Mouse (Mus musculus) urinary bladder, adult 18-20 months (tissue): Measurements from ENCODE around the gene Dpy19l2.
"Not testable (repeated sequence)": the region's sequence is repeated elsewhere in the genome, so short reads cannot be mapped to it uniquely, and the experiment has no call there.

Source experiments
- DNase-seq, 2 experiments: peaks; one replicate each; pipeline ENCODE4 v3.0.0; 2022; ENCODE audit warnings: low spot score in 2 of 2, mixed read lengths in 2 of 2

Dpy19l2 gene

DNA sequence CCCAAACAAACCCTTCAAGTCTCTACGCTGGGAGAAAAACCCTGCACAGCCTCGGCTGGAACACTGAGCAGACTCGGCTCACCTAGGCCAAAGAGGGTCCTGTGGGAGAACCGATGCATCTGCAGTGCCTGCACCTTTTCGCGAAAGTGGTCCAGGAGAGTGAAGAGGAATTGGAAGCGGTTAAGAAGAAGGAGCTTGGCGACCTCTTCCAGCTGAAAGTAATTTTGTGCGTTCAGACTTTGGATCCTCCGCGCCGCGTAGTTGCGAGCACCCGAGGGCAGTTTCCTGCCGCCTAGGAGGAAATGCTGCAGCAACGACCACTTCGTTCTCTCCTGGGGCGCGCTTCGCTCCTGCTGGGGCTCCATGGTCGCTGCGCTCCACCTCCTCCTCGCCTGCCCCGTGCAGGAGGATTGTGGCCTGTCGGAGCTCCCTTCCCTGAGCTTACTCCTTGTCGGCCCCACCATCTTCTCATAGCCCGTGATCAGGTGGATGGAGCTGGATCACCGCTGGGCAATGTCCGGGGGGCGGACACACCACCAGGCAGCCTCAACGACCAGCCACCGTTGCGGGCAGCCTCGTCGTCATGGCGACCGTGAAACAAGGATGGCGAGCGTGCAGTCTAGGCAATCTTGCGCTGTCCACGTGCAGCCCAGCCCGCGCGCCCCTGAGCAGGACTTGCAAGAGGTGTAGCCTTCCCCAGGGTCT is at the start of gene Dpy19l2:
Dpy19l2 (minus strand) TSS at position 594 of the 705 bp plus-strand sequence.
- DNase-seq: no peak

DNA sequence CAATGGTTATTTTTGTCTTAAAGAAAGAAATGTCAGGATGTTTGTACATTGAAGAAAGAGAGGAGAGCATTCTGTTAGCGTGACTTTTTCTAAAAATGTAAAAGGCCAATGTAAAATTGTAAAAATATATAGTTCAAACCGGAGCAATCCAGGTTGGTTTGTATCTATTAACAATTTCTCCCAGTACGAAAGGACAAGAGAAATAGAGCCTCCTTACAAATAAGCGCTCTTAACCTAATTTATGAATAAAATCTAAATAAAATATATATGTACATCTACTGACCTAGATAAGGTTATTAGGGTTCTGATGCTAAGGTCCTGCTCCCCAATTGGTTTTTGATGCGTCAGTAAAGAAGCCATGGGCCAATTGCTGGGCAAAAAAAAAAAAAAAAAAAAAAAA is 48.9 kb upstream of the Dpy19l2 start:
- no peak for DNase-seq

DNA sequence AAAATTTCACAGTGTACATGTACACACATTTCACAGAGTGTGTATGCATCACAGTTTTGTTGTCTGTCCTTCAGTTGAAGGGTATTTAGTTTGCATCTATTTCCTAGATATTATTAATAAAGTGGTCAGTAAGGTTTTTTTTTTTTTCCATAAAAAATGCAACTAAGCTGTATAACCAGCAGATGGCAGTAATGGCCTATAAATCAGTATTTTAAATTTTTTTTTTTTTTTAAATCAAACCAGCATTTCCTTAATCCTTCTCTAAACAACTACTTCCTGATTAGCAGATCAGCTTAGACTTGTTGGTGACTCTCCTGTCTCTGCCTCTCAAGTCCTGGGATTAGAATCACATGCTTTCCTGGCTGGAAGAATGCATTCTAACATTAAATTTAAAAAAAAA is 5.2 kb upstream of the Dpy19l2 start:
- no peak for DNase-seq

DNA sequence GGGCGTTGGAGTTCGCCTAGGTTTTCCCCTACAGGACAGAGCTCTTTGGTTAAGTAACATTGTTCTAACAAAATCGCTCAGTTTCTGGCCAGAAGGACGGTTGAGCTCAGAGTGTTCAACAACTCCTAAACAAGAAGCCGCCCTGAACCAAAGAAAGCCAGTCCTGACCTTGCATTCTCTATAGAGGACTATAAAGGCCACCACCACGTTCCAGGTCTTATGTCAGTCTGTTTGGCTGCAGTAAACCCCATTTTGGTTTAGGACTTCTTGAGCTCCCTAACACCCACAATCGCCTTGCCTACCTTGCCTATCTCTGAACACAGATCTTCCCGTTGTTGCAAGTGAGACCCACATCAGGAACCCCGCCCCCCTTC is 299 bp upstream of the Dpy19l2 start:
- no peak for DNase-seq

DNA sequence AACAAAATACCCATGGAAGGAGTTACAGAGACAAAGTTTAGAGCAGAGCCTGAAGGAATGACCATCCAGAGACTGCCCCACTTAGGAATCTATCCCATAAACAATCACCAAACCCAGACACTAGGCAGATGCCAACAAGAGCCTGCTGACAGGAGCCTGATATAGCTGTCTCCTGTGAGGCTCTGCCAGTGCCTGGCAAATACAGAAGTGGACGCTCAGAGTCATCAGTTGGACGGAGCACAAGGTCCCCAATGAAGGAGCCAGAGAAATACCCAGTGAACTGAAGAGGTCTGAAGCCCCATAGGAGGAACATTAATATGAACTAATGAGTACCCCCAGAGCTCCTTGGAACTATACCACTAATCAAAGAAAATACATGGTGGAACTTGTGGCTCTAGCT is 58.8 kb downstream of the Dpy19l2 start:
- not testable (repeated sequence) for DNase-seq

DNA sequence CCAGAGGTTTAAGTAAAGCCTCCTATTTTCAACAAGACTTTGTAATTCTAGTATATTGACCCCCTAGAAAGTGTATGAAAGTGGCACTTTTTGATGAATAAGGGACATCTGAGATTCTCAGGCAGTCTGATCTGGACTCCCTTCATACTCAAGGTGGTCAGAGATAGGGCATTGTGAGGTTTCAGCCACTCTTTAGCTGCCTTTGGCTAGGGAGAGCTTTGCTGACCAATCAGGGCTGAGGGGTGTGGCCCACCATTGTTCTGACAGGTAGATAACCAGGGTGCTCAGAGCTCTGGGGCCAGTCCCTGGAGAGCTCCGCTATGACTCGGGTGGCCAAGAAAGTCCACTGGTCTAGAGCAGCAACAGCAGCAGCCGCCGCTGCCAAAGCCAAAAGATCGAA is 71.2 kb downstream of the Dpy19l2 start, which contains the start of gene Cypt4:
Cypt4 (plus strand) TSS at position 301 of the 400 bp plus-strand sequence.
- no peak for DNase-seq

DNA sequence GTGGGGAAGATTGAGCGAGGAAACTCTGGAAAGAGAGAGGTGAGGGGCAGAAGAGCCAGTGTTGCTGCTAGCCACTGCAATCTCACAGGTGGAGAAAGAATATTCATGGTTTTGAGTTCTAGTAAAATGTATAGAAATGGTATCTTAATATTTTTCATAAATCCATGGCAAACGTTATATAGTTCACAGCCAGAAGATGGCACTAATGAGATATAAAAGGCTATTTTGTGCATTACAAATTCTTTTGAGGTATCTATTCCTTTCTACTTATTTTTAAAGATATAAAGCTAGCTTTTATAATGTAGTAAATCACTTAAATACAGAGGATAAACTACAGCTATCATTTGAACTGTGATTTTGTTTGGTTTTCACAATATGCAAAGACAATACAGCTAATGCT is 157.9 kb downstream of the Dpy19l2 start:
- DNase-seq: no peak

DNA sequence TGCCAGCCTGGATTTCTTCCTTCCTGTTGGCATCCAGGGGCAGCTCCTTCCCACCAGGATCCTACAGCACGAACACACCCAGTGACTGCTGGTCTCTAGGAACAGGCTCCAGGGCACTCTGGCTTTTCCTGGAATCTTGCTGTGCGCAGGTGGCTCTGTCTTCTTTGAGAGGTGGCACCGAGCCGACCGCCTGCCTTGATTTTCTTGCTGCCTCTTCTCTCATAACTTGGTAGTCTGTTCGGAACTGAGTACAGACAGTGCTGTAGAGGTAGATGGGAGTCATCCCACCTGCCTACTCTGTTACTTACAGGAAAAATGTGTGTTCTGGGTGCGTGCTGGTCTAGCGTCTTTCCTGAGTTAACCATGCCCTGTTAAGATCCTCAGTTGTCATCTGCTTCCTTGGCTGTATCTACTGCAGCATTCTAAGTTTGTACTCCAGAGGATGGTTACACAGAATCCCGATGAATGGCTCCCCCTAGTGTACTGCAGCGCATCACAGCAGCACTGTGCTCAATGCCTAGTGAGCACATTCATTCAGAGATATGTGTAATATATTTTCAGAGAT is 179.4 kb downstream of the Dpy19l2 start:
- peak in 1 of 2 experiments; percentile 16 for DNase-seq

DNA sequence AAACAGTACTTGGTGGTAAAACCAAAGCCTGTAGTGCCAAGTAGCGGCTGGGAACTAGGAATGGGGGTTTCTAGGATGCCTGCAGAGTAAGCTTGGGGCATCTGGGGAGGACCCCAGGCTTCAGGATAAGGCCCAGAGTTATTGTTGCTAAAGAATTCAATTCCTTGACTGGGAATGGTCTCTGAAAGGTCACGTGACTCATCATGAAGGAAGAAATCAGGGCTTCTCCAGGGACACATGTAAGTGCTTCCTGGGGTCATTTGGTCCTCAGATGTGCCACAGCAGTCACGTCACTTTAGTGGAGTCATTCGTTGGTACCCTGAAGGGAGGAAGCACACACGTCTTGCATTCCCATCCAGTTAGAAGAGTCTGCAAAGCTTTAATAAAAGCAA is 182.0 kb downstream of the Dpy19l2 start:
- no peak for DNase-seq

DNA sequence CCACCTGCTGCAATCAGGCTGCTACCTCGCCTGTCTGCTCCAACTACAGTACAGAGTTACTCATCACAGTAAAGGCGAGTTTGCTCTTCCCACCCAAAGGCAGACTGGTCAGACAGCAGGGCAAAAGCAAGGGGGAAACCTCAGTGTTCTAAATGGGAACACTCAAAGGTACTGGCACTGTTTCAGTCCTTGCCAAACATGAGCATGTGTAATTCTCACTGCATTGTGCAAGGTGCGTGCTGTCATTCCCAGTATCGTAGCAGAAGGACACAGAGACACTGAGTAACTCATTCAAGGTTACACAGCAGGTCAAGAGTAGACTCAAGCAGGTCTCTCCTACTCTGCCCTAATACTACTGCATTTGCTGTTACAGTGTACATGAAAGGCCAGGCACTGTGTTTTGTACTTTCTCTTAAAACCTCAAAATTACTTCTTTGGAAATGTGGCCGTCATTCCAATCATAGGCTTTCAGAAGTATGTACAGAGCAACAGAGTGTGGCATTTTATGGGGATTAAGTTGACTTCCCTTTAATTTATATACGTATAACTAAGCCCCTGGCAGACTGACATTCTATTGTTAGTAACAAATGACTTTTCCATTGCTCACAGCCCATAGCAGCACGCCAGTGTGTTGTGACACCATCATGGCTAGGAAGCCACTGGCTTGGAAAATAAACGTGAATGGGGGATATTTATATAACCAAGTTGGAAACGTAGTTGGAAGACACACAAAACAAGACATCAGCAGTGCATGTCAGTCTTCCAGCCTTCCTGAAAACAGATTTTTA is 182.6 kb downstream of the Dpy19l2 start:
- DNase-seq: no peak

DNA sequence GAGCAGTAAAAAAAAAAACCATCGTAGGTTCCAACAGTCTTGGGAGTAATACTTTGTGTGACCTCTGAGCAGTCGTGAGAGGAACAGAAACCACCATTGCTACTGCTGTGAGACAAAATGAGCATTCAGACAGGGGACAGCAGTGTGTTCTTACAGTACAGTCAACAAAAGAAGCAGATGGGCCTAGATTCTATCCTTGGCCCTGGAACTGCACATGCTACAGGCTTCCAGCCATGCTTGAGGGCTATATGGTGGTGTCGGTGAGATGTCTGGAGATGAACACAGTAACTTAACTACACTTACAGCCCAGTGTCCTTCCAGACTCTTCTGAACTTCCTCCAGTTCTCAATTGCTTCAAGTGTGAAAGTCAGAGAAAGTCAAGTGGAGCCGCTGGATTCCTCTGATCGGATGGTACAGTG is 184.0 kb downstream of the Dpy19l2 start:
- no peak for DNase-seq

DNA sequence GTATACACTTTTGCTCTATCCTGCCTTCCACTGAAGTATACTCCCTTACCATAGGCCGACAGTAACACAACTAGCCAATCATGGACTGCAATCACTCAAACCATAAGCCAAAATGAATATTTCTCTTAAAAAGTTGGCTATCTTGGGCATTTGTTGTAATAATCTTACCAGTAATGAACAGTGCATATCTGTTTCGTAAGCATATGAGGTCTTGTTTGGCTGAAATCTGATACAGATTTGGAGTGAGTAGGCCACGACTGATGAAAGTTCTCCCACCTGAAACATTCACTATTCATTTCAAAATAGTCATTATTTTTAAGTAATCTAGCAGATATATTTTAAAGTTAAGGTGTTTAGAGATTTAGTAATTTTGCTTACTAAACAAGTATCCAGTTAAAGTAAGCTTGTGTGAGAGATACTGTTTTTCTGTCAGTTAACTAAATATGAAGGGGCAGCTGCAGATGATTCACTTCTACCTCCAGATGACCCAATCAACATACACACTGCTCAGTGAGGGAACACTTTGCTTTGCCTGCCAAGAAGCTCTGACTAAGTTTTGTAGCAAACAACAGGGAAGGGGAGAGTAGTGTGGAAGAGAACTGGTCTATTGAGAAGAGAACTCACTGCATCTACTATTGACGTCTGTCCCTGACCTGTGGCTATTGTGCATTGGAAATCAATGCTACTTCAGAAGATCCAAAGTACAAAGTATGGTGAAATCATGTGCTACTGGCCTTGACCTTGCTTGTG is 184.5 kb downstream of the Dpy19l2 start:
- DNase-seq: no peak

DNA sequence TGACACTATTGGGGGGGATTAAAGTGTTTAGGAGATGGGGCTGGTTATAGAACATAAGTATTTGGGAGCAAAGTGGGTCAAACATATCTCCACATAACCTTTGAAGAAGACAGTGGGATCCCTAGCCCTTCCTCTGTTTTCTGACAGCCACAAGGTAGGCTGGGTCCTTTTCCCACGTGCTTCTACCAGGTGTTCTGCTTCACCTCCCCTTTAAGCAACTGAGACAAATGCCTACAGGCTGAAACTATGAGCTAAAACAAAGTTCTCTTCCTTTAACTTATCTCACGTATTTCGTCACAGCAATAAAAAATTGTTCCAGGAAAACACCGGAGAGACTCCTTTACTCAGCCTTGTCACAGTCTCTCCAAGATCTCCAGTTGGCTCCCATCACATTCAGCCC is 187.2 kb downstream of the Dpy19l2 start:
- DNase-seq: no peak
